Mouse (Mus musculus) MEL (cell line): ENCODE results near the gene Npas3. TPM values are rescaled to one million over a fixed set of nuclear protein-coding genes. Genes with fewer than 3 reads are reported as not detected.

Experiments used
- DNase-seq: peaks from one replicate; pipeline ENCODE4 v3.0.0; 2011; ENCODE audit warnings: low read depth, low spot score
- H3K27ac ChIP-seq: 2 replicates; pipeline ENCODE4 v1.5.1; 2012; ENCODE audit warnings: low read depth, mild to moderate bottlenecking, control low read depth, low read length, moderate library complexity; ENCODE audit not compliant: control insufficient read depth
- H3K27me3 ChIP-seq, 2 experiments: fragments of 150-350 bp in 1 of 2; sonication (generic) in 1 of 2; 2 replicates each; pipeline ENCODE4 v1.6.1; 2012; ENCODE audit warnings: low read length in 2 of 2, mild to moderate bottlenecking in 2 of 2, improper control_type of control experiment in 1 of 2, moderate library complexity in 1 of 2; ENCODE audit not compliant: insufficient read depth in 2 of 2, control insufficient read depth in 1 of 2
- H3K36me3 ChIP-seq, 2 experiments: 2 replicates each; pipeline ENCODE4 v1.6.1; 2012 to 2014; ENCODE audit warnings: low read length in 2 of 2, improper control_type of control experiment in 1 of 2, inconsistent platforms in 1 of 2, mild to moderate bottlenecking in 1 of 2; ENCODE audit not compliant: insufficient read depth in 2 of 2, control insufficient read depth in 1 of 2
- H3K4me1 ChIP-seq, 2 experiments: fragments of 150-350 bp in 1 of 2; sonication (generic) in 1 of 2; 2 replicates each; pipeline ENCODE4 v1.6.1; 2012; ENCODE audit warnings: low read length in 2 of 2, improper control_type of control experiment in 1 of 2, mild to moderate bottlenecking in 1 of 2; ENCODE audit not compliant: insufficient read depth in 2 of 2, control insufficient read depth in 1 of 2
- H3K4me3 ChIP-seq, 2 experiments: fragments of 150-350 bp in 1 of 2; sonication (generic) in 1 of 2; 2 replicates each; pipeline ENCODE4 v1.5.1; 2012; ENCODE audit warnings: low read depth in 2 of 2, low read length in 2 of 2, mild to moderate bottlenecking in 2 of 2, moderate library complexity in 2 of 2, control low read depth in 1 of 2, improper control_type of control experiment in 1 of 2; ENCODE audit not compliant: control insufficient read depth in 1 of 2, insufficient read depth in 1 of 2
- H3K79me2 ChIP-seq: 2 replicates; pipeline ENCODE4 v1.6.1; 2012; ENCODE audit warnings: mild to moderate bottlenecking, low read length, moderate library complexity; ENCODE audit not compliant: control insufficient read depth, poor library complexity, insufficient read depth
- H3K9ac ChIP-seq: 2 replicates; pipeline ENCODE4 v1.6.1; 2012; ENCODE audit warnings: low read depth, mild to moderate bottlenecking, control low read depth, low read length, moderate library complexity; ENCODE audit not compliant: control insufficient read depth, poor library complexity, severe bottlenecking
- H3K9me3 ChIP-seq: fragments of 150-350 bp; sonication (generic); replicated peaks from 2 replicates; pipeline ENCODE4 v1.6.1; 2012; ENCODE audit warnings: mild to moderate bottlenecking, low read length, improper control_type of control experiment, moderate library complexity; ENCODE audit not compliant: insufficient read depth
- BHLHE40 ChIP-seq: IDR thresholded peaks from 2 replicates; pipeline ENCODE4 v1.6.1; 2012; ENCODE audit warnings: low read depth, mild to moderate bottlenecking, inconsistent platforms, low read length, improper control_type of control experiment, borderline replicate concordance
- CHD1 ChIP-seq: IDR thresholded peaks from 2 replicates; pipeline ENCODE4 v1.6.1; 2012; ENCODE audit warnings: low read depth, mild to moderate bottlenecking, inconsistent platforms, low read length, improper control_type of control experiment
- CHD2 ChIP-seq: IDR thresholded peaks from 2 replicates; pipeline ENCODE4 v1.6.1; 2011; ENCODE audit warnings: low read length, improper control_type of control experiment
- ELF1 ChIP-seq: IDR thresholded peaks from 2 replicates; pipeline ENCODE4 v1.6.1; 2014; ENCODE audit warnings: low read depth, mild to moderate bottlenecking, inconsistent platforms, low read length, improper control_type of control experiment, moderate library complexity
- ETS1 ChIP-seq: IDR thresholded peaks from 2 replicates; pipeline ENCODE4 v1.6.1; 2012; ENCODE audit warnings: low read depth, mild to moderate bottlenecking, inconsistent platforms, low read length, improper control_type of control experiment, moderate library complexity
- HCFC1 ChIP-seq: IDR thresholded peaks from 2 replicates; pipeline ENCODE4 v1.6.1; 2012; ENCODE audit warnings: low read depth, mild to moderate bottlenecking, inconsistent platforms, low read length, improper control_type of control experiment, moderate library complexity
- JUND ChIP-seq: IDR thresholded peaks from 2 replicates; pipeline ENCODE4 v1.6.1; 2011; ENCODE audit warnings: low read depth, mild to moderate bottlenecking, improper control_type of control experiment, low read length
- MEF2A ChIP-seq: IDR thresholded peaks from 2 replicates; pipeline ENCODE4 v1.6.1; 2014; ENCODE audit warnings: low read depth, mild to moderate bottlenecking, inconsistent platforms, low read length, improper control_type of control experiment; ENCODE audit not compliant: poor library complexity, insufficient replicate concordance, severe bottlenecking; ENCODE audit errors: extremely low read depth
- MXI1 ChIP-seq: IDR thresholded peaks from 2 replicates; pipeline ENCODE4 v1.6.1; 2011; ENCODE audit warnings: mild to moderate bottlenecking, low read depth, low read length, improper control_type of control experiment
- MYB ChIP-seq: IDR thresholded peaks from 2 replicates; pipeline ENCODE4 v1.6.1; 2011; ENCODE audit warnings: mild to moderate bottlenecking, low read depth, low read length, improper control_type of control experiment
- NELFE ChIP-seq: IDR thresholded peaks from 2 replicates; pipeline ENCODE4 v1.6.1; 2011; ENCODE audit warnings: low read depth, low read length, improper control_type of control experiment
- NRF1 ChIP-seq: IDR thresholded peaks from 2 replicates; pipeline ENCODE4 v1.6.1; 2014; ENCODE audit warnings: low read depth, mild to moderate bottlenecking, inconsistent platforms, low read length, improper control_type of control experiment, moderate library complexity; ENCODE audit not compliant: poor library complexity, insufficient read depth, severe bottlenecking
- POLR2A ChIP-seq, 2 experiments: IDR thresholded peaks; 2 replicates each; pipeline ENCODE4 v1.6.1; 2011 to 2012; ENCODE audit warnings: low read length in 2 of 2, mild to moderate bottlenecking in 2 of 2, control low read depth in 1 of 2, improper control_type of control experiment in 1 of 2, low read depth in 1 of 2, moderate library complexity in 1 of 2; ENCODE audit not compliant: control insufficient read depth in 1 of 2, insufficient read depth in 1 of 2, poor library complexity in 1 of 2
- RCOR1 ChIP-seq: IDR thresholded peaks from 2 replicates; pipeline ENCODE4 v1.6.1; 2012; ENCODE audit warnings: low read depth, mild to moderate bottlenecking, inconsistent platforms, low read length, improper control_type of control experiment
- SIN3A ChIP-seq: IDR thresholded peaks from 2 replicates; pipeline ENCODE4 v1.6.1; 2012; ENCODE audit warnings: low read length, improper control_type of control experiment, inconsistent platforms
- SMC3 ChIP-seq: IDR thresholded peaks from 2 replicates; pipeline ENCODE4 v1.6.1; 2011; ENCODE audit warnings: low read depth, low read length, improper control_type of control experiment
- TBP ChIP-seq: IDR thresholded peaks from 2 replicates; pipeline ENCODE4 v1.8.0; 2011; ENCODE audit warnings: low read depth, low read length, improper control_type of control experiment
- TCF12 ChIP-seq: IDR thresholded peaks from 2 replicates; pipeline ENCODE4 v1.6.1; 2014; ENCODE audit warnings: low read depth, mild to moderate bottlenecking, inconsistent platforms, low read length, improper control_type of control experiment, moderate library complexity
- UBTF ChIP-seq: IDR thresholded peaks from 2 replicates; pipeline ENCODE4 v1.6.1; 2012; ENCODE audit warnings: low read depth, mild to moderate bottlenecking, inconsistent platforms, low read length, improper control_type of control experiment, moderate library complexity, borderline replicate concordance; ENCODE audit not compliant: insufficient read depth
- USF2 ChIP-seq, 2 experiments: IDR thresholded peaks; 2 replicates each; pipeline ENCODE4 v1.6.1; 2011 to 2012; ENCODE audit warnings: improper control_type of control experiment in 2 of 2, low read length in 2 of 2, borderline replicate concordance in 1 of 2, inconsistent platforms in 1 of 2, low read depth in 1 of 2, mild to moderate bottlenecking in 1 of 2; ENCODE audit not compliant: insufficient read depth in 1 of 2
- ZC3H11A ChIP-seq: IDR thresholded peaks from 2 replicates; pipeline ENCODE4 v1.6.1; 2012; ENCODE audit warnings: low read depth, mild to moderate bottlenecking, inconsistent platforms, low read length, improper control_type of control experiment
- ZKSCAN1 ChIP-seq: IDR thresholded peaks from 2 replicates; pipeline ENCODE4 v1.6.1; 2012; ENCODE audit warnings: low read depth, mild to moderate bottlenecking, inconsistent platforms, low read length, improper control_type of control experiment, moderate library complexity
- ZNF384 ChIP-seq: IDR thresholded peaks from 2 replicates; pipeline ENCODE4 v1.6.1; 2012; ENCODE audit warnings: low read depth, mild to moderate bottlenecking, inconsistent platforms, low read length, improper control_type of control experiment
- polyA plus RNA-seq, 2 experiments: library from polyadenylated mRNA; stranded (reverse) in 1 of 2; unstranded in 1 of 2; fragments of >175 nt in 1 of 2; fragments of >200 nt in 1 of 2; gene quantifications; 2 replicates each; pipeline versions ENCODE4 v1.2.1 to v1.2.4; 2012; ENCODE audit warnings: low replicate concordance in 2 of 2, low read depth in 1 of 2; ENCODE audit not compliant: insufficient read length in 2 of 2, insufficient read depth in 1 of 2, missing spikeins in 1 of 2
- total RNA-seq: library from RNA; depleted of rRNA; stranded (reverse); fragments of 300-350 nt; gene quantifications from 2 replicates; pipeline ENCODE4 v1.2.3, GENCODE M21; 2012

Npas3 gene
- total and polyA plus RNA-seq, 3 experiments = not detected

DNA sequence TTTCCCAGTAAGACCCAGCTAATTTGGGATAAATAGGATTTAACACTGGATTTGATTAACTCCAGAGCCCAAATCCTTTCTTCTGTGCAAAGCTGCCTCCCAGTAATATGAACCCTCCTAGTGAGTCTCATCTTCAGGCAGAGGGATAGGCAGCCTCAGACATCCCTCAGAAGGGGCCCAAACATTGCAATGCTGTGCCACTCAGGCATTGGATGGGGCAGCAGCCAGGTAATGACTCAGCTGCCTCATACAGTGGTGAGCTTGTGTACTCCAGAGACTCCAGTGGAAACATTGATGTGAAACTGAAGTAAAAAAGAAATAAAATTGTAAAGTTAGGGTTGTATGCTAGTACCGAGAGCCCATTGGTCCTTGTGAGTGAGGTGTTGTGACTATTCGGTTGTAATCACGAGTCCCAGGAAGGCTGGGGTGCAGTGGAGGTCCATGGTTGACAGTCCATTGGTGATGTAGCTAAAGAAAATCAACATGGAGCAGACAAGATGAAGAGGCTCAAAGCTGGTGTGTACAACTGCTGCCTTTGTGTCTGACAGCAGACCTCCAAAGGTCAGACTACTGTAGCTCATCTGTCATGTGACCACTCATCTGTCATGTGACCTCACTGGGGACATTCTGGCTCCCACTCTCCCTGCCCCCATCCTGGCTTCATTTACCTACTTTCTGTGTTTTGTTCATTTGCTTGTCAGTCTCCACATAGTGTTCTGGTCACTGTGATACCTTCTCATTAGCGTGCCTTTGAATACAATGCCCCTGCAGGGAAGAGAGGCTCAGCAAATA is 383.0 kb downstream of the Npas3 start:
- no peak overlapping the region for H3K9ac ChIP-seq
- no peaks in the 10 kb centered on the region for H3K27me3 ChIP-seq
- no peak for TF ChIP-seq SIN3A
- no peak for TF ChIP-seq NELFE
- TF ChIP-seq USF2 (IDR thresholded peaks at IDR 0.05; ENCODE audit: borderline replicate concordance in 1 of 2, insufficient read depth in 1 of 2, low read depth in 1 of 2, low read length in 2 of 2) = no peak
- no peak for TF ChIP-seq ELF1
- no peak for TF ChIP-seq MXI1
- no peak for TF ChIP-seq HCFC1
- TF ChIP-seq TBP = no peak
- no peak for TF ChIP-seq CHD1
- TF ChIP-seq ZKSCAN1 = no peak
- no peak for TF ChIP-seq NRF1
- TF ChIP-seq CHD2 = no peak
- no peak for TF ChIP-seq ZC3H11A
- no peak for TF ChIP-seq JUND
- no peak for TF ChIP-seq ETS1
- no peak for TF ChIP-seq TCF12
- TF ChIP-seq MYB = no peak
- TF ChIP-seq POLR2A (IDR thresholded peaks at IDR 0.05; ENCODE audit: control insufficient read depth in 1 of 2, insufficient read depth in 1 of 2, low read depth in 1 of 2, low read length in 2 of 2, poor library complexity in 1 of 2) = no peak
- H3K4me1 ChIP-seq = no peaks in the 10 kb centered on the region
- DNase-seq = no peak
- no peaks in the 10 kb centered on the region for H3K36me3 ChIP-seq
- H3K9me3 ChIP-seq = no peaks in the 10 kb centered on the region
- H3K27ac ChIP-seq = no peak overlapping the region
- H3K79me2 ChIP-seq = no peaks in the 10 kb centered on the region
- H3K4me3 ChIP-seq = no peak overlapping the region

DNA sequence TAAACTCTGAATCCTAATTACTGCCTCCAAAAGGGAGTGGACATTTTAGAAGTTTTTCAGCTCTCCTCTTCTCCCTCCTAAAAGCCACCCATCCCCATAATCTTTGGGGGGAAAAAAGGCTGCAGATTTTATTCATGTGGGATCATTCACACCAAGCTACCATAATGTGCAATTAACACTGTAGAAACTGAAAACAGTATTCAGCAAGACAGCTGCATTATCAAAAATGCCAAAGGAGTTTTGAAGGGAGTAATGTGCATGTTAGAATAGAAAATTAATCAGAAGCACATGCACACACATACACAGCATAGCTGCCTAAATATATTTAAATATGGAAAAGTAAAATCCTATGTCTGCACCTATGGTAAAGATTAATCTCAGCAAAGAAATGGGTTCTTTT is 390.1 kb downstream of the Npas3 start:
- TF ChIP-seq TBP = no peak
- no peak for TF ChIP-seq ZKSCAN1
- TF ChIP-seq ZC3H11A = no peak
- no peak for TF ChIP-seq MEF2A
- TF ChIP-seq JUND = no peak
- no peak for TF ChIP-seq UBTF
- TF ChIP-seq MXI1 = no peak
- no peak for TF ChIP-seq ZNF384
- no peak for TF ChIP-seq RCOR1
- no peak for TF ChIP-seq NELFE
- no peak for TF ChIP-seq ETS1
- no peak for TF ChIP-seq CHD1
- TF ChIP-seq CHD2 = no peak
- TF ChIP-seq HCFC1 = no peak
- no peak for TF ChIP-seq BHLHE40
- TF ChIP-seq SMC3 = no peak

More for the DNA sequence above, 390.1 kb downstream of the Npas3 start:
- Histone ChIP-seq H3K79me2 (no peaks in the 10 kb centered on the region), H3K27me3 (no peaks in the 10 kb centered on the region), H3K4me3 (no peak overlapping the region), H3K36me3 (no peaks in the 10 kb centered on the region), H3K9ac (no peak overlapping the region), H3K9me3 (no peaks in the 10 kb centered on the region), H3K27ac (no peak overlapping the region), H3K4me1 (no peaks in the 10 kb centered on the region)
- DNase-seq = no peak
